Mouse (Mus musculus) stomach, postnatal 0 days (tissue): Measurements from ENCODE around the gene Gm45233.

Experiments used
- CTCF ChIP-seq: IDR thresholded peaks from 2 replicates; pipeline ENCODE4 v1.5.1; 2016; ENCODE audit warnings: antibody characterized with exemption, low read depth, mild to moderate bottlenecking, moderate library complexity
- EP300 ChIP-seq: optimal IDR thresholded peaks from 2 replicates; pipeline ENCODE3; 2016; ENCODE audit warnings: antibody characterized with exemption

- TF ChIP-seq EP300 (no peak), CTCF (no peak)
These were observed 19.8 kb upstream of the Gm45233 start for GRCm38 (mm10) chr7:43423991-43424625.
